Mouse (Mus musculus): ENCODE measurements around the gene Eif2b4. TPM values are rescaled to one million over a fixed set of nuclear protein-coding genes. Genes with fewer than 3 reads are reported as not detected.

Eif2b4 gene
- polyA plus RNA-seq, 1 experiment from 2014 or later = 91.0 TPM

- ATAC-seq = no peak
- Histone ChIP-seq H3K27ac (ENCODE audit: low read length) (no peak within 1 kb of the TSS), H3K4me2 (ENCODE audit: low read length) (peak within 1 kb of the TSS; percentile 51), H3K4me3 (replicated peaks; ENCODE audit: low read length) (peak within 1 kb of the TSS; percentile 30), H3K4me1 (replicated peaks; ENCODE audit: control insufficient read depth, insufficient read depth, low read length) (peaks cover 18% of the 10 kb centered on the region), H3K27me3 (replicated peaks; ENCODE audit: control insufficient read depth, insufficient read depth, low read length) (peaks cover 52% of the 10 kb centered on the region), H3K36me3 (ENCODE audit: control insufficient read depth, insufficient read depth) (no peaks in the 10 kb centered on the region), H3K9ac (replicated peaks; ENCODE audit: low read depth, low read length) (0 out of 2 replicates have a peak within 1 kb of the TSS, but pooled peaks have one; percentile 22), H3K9me3 (ENCODE audit: control insufficient read depth, low read length) (no peaks in the 10 kb centered on the region)
- under 1% methylated on average over 52 of the region's 52 CpGs for WGBS
These were observed 54.8 kb downstream of the Eif2b4 start, which contains the start of gene Ucn for GRCm38 (mm10) chr5:31138241-31138967. Gene Ucn, minus strand, starts transcription at chr5:31138829.

- H3K9ac ChIP-seq (replicated peaks; ENCODE audit: low read depth, low read length) = no peak overlapping the region
- peaks cover 18% of the 10 kb centered on the region for H3K4me1 ChIP-seq (replicated peaks; ENCODE audit: control insufficient read depth, insufficient read depth, low read length)
- 2% methylated on average over 13 of the region's 13 CpGs for WGBS
- H3K36me3 ChIP-seq (ENCODE audit: control insufficient read depth, insufficient read depth) = no peaks in the 10 kb centered on the region
- no peak for ATAC-seq
- H3K27ac ChIP-seq (ENCODE audit: low read length) = no peak overlapping the region
- H3K9me3 ChIP-seq (ENCODE audit: control insufficient read depth, low read length) = no peaks in the 10 kb centered on the region
- H3K27me3 ChIP-seq (replicated peaks; ENCODE audit: control insufficient read depth, insufficient read depth, low read length) = peaks cover 54% of the 10 kb centered on the region
- H3K4me2 ChIP-seq (ENCODE audit: low read length) = peak overlapping the region; percentile 51
- peak overlapping the region; percentile 30 for H3K4me3 ChIP-seq (replicated peaks; ENCODE audit: low read length)
These were observed 55.6 kb downstream of the Eif2b4 start for GRCm38 (mm10) chr5:31137658-31138057.

Other genes starting within 250 kb of the Eif2b4 start
- gene Cgref1, start 247.8 kb downstream of the Eif2b4 start, polyA plus RNA-seq (2015; fragmentation: Nextera tagmentation; extraction: Ambion mirVana) = 15.8 and 29.0 TPM in 2 replicates
- 135 and 140 TPM in 2 replicates for gene Preb, start 233.1 kb downstream of the Eif2b4 start, polyA plus RNA-seq (2015; fragmentation: Nextera tagmentation; extraction: Ambion mirVana)
- gene Tcf23, start 224.8 kb downstream of the Eif2b4 start, polyA plus RNA-seq (2015; fragmentation: Nextera tagmentation; extraction: Ambion mirVana) = not detected in 2 replicates
- 155 and 158 TPM in 2 replicates for gene Atraid, start 145.1 kb downstream of the Eif2b4 start, polyA plus RNA-seq (2015; fragmentation: Nextera tagmentation; extraction: Ambion mirVana)
- 15.7 and 18.2 TPM in 2 replicates for gene Slc5a6, start 144.5 kb downstream of the Eif2b4 start, polyA plus RNA-seq (2015; fragmentation: Nextera tagmentation; extraction: Ambion mirVana)
- gene Cad, start 138.7 kb downstream of the Eif2b4 start, polyA plus RNA-seq (2015; fragmentation: Nextera tagmentation; extraction: Ambion mirVana) = 19.8 and 20.1 TPM in 2 replicates
- gene Dnajc5g, start 87.1 kb downstream of the Eif2b4 start, polyA plus RNA-seq (2015; fragmentation: Nextera tagmentation; extraction: Ambion mirVana) = not detected in 2 replicates
- 1.6 and 1.9 TPM in 2 replicates for gene Slc30a3, start 85.2 kb downstream of the Eif2b4 start, polyA plus RNA-seq (2015; fragmentation: Nextera tagmentation; extraction: Ambion mirVana)
- gene Trim54, start 76.7 kb downstream of the Eif2b4 start, polyA plus RNA-seq (2015; fragmentation: Nextera tagmentation; extraction: Ambion mirVana) = not detected in 2 replicates
- gene Ucn, start 54.6 kb downstream of the Eif2b4 start, polyA plus RNA-seq (2015; fragmentation: Nextera tagmentation; extraction: Ambion mirVana) = not detected in 2 replicates
- 49.4 and 50.1 TPM in 2 replicates for gene Mpv17, start 39.2 kb downstream of the Eif2b4 start, polyA plus RNA-seq (2015; fragmentation: Nextera tagmentation; extraction: Ambion mirVana)
- 1.8 and 2.5 TPM in 2 replicates for gene Gm29609, start 13.5 kb downstream of the Eif2b4 start, polyA plus RNA-seq (2015; fragmentation: Nextera tagmentation; extraction: Ambion mirVana)
- 72.1 and 79.4 TPM in 2 replicates for gene Gtf3c2, start 13.3 kb downstream of the Eif2b4 start, polyA plus RNA-seq (2015; fragmentation: Nextera tagmentation; extraction: Ambion mirVana)
- gene Snx17, start 203 bp downstream of the Eif2b4 start, polyA plus RNA-seq (2015; fragmentation: Nextera tagmentation; extraction: Ambion mirVana) = 131 and 139 TPM in 2 replicates
- gene Zfp513, start 8.9 kb upstream of the Eif2b4 start, polyA plus RNA-seq (2015; fragmentation: Nextera tagmentation; extraction: Ambion mirVana) = 13.0 and 14.7 TPM in 2 replicates
- 169 and 175 TPM in 2 replicates for gene Ppm1g, start 27.3 kb upstream of the Eif2b4 start, polyA plus RNA-seq (2015; fragmentation: Nextera tagmentation; extraction: Ambion mirVana)
- gene Nrbp1, start 47.4 kb upstream of the Eif2b4 start, polyA plus RNA-seq (2015; fragmentation: Nextera tagmentation; extraction: Ambion mirVana) = 169 and 170 TPM in 2 replicates
- gene Gm9970, start 47.8 kb upstream of the Eif2b4 start, polyA plus RNA-seq (2015; fragmentation: Nextera tagmentation; extraction: Ambion mirVana) = 0.99 TPM in 1 of 2 replicates, not detected in the other
- gene Krtcap3, start 58.3 kb upstream of the Eif2b4 start, polyA plus RNA-seq (2015; fragmentation: Nextera tagmentation; extraction: Ambion mirVana) = 2.4 and 3.8 TPM in 2 replicates
- 34.2 and 39.4 TPM in 2 replicates for gene Ift172, start 97.7 kb upstream of the Eif2b4 start, polyA plus RNA-seq (2015; fragmentation: Nextera tagmentation; extraction: Ambion mirVana)
- 81.8 and 90.6 TPM in 2 replicates for gene Fndc4, start 102.7 kb upstream of the Eif2b4 start, polyA plus RNA-seq (2015; fragmentation: Nextera tagmentation; extraction: Ambion mirVana)
- gene Gckr, start 104.0 kb upstream of the Eif2b4 start, polyA plus RNA-seq (2015; fragmentation: Nextera tagmentation; extraction: Ambion mirVana) = 0.27 TPM in 1 of 2 replicates, not detected in the other

All from forebrain, embryonic 16.5 days (tissue).